30 mouse cellular contexts compared by ENCODE assay signal in the genomic region with DNA sequence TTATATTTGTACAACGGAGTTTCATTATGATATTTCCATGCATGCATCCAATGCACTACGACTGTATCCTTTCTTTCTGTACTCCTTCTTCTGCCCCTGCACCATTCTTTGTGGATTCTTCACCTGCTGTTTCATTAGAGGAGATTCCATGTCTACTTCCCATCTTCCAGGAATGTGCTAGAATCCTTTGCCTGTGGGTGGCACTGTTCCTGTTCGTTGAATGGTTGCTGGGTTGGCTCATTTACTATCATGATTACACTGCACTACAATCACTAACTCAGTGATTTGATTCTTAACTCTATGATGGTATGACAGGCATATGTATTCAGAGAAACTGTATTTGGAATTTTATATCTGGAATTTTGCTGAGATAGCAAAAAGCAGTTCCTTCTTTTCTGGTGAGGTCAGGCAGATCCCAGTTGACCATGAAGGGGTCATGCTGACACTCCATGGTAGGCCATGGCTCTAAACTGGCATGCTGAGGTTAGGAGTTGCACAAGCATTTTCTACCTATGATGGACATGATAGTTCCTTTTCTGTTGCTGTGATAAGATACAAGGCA. TPM values are rescaled to one million over a fixed set of nuclear protein-coding genes. Genes with fewer than 3 reads are reported as not detected.
A peak's percentile ranks its signal among the peaks of the same experiment; 100 is the strongest.
DNase-seq lines count a peak whose midpoint lies in the region; ATAC-seq and TF ChIP-seq lines count a peak whose summit lies in the region.
"Had no signal": no experiment of that assay in that cellular context is flagged by ENCODE, and none has a peak within 500 bp of the region (broad histone marks: within the 10 kb centered on the region; RNA-seq: fewer than 3 reads in every experiment).

No protein-coding gene starts in this region.

- no peak overlapping the region for H3K9ac ChIP-seq in heart, embryonic 15.5 days
- 0 out of 2 replicates have a peak overlapping the region, but pooled peaks have one; percentile 52 for H3K9ac ChIP-seq in ES-Bruce4 (ENCODE audit: low read depth, poor library complexity, severe bottlenecking)
- no peak overlapping the region for H3K9ac ChIP-seq in stomach, postnatal 0 days (ENCODE audit: low read length)
- H3K9ac ChIP-seq: embryonic facial prominence, embryonic 12.5 days; hindbrain, embryonic 12.5 days; kidney, embryonic 15.5 days; limb, embryonic 12.5 days; liver, embryonic 15.5 days; lung, embryonic 15.5 days; neural tube, embryonic 13.5 days had no signal

- TF ChIP-seq EP300 in ES-Bruce4 (IDR thresholded peaks at IDR 0.05; ENCODE audit: insufficient read depth, low read depth, low read length): no peak
- no peak for TF ChIP-seq EP300 in stomach, postnatal 0 days (optimal IDR thresholded peaks at IDR 0.05)

- DNase-seq in heart, postnatal 4 days: no peak
- DNase-seq in layer of hippocampus, adult 2 months (ENCODE audit: low spot score in 2 of 2): no peak
- no peak for DNase-seq in layer of hippocampus, postnatal 25 days (ENCODE audit: extremely low spot score in 1 of 2, low spot score in 1 of 2)
- no peak for DNase-seq in stomach, postnatal 0 days (ENCODE audit: low spot score)
- no peak for DNase-seq in gastrocnemius, adult 2 months
- DNase-seq: adrenal gland, postnatal 10 days; cerebellum, adult 11 months; cerebellum, postnatal 36 days; embryo, embryonic 11 days; gastrocnemius, postnatal 10 days; heart, postnatal 10 days; kidney, adult 18-20 months; kidney, postnatal 4 days; lung, postnatal 36 days; thymus, postnatal 4 days had no signal

- H3K4me1 ChIP-seq in heart, embryonic 15.5 days (replicated peaks): peaks cover 38% of the 10 kb centered on the region
- H3K4me1 ChIP-seq in ES-Bruce4 (ENCODE audit: control insufficient read depth, insufficient read depth, low read length): peaks cover 5% of the 10 kb centered on the region
- no peaks in the 10 kb centered on the region for H3K4me1 ChIP-seq in stomach, postnatal 0 days (replicated peaks; ENCODE audit: control insufficient read depth, insufficient read depth)

- intact Hi-C loops in gastrocnemius, adult 2 months (cut with DNase I): loop anchor here (10.0 kb wide), 1 partner anchor 203 kb away; no protein-coding TSS in a partner anchor

- peak overlapping the region; percentile 90 for H3K27ac ChIP-seq in heart, embryonic 15.5 days
- no peak overlapping the region for H3K27ac ChIP-seq in layer of hippocampus, adult 2 months
- peak overlapping the region; percentile 94 for H3K27ac ChIP-seq in ES-Bruce4 (ENCODE audit: insufficient read depth, low read length)
- no peak overlapping the region for H3K27ac ChIP-seq in stomach, postnatal 0 days (replicated peaks)
- H3K27ac ChIP-seq in gastrocnemius, adult 2 months: no peak overlapping the region
- H3K27ac ChIP-seq: kidney, embryonic 15.5 days; liver, embryonic 15.5 days; lung, embryonic 15.5 days had no signal

- H3K4me2 ChIP-seq in heart, embryonic 15.5 days: no peak overlapping the region
- H3K4me2 ChIP-seq in stomach, postnatal 0 days (replicated peaks; ENCODE audit: low read depth): no peak overlapping the region
- H3K4me2 ChIP-seq: embryonic facial prominence, embryonic 12.5 days; hindbrain, embryonic 12.5 days; kidney, embryonic 15.5 days; limb, embryonic 12.5 days; liver, embryonic 15.5 days; lung, embryonic 15.5 days; midbrain, embryonic 11.5 days; neural tube, embryonic 13.5 days had no signal

- 89% methylated on average over 3 of the region's 3 CpGs for WGBS in heart, embryonic 15.5 days
- 84% methylated on average over 3 of the region's 3 CpGs for WGBS in stomach, postnatal 0 days

- H3K4me3 ChIP-seq in heart, embryonic 15.5 days: no peak overlapping the region
- H3K4me3 ChIP-seq in layer of hippocampus, adult 2 months: no peak overlapping the region
- no peak overlapping the region for H3K4me3 ChIP-seq in ES-Bruce4 (ENCODE audit: low read depth, low read length)
- no peak overlapping the region for H3K4me3 ChIP-seq in stomach, postnatal 0 days (ENCODE audit: low read depth, low read length)
- H3K4me3 ChIP-seq in gastrocnemius, adult 2 months: no peak overlapping the region
- H3K4me3 ChIP-seq: embryonic facial prominence, embryonic 12.5 days; heart, embryonic 10.5 days; hindbrain, embryonic 12.5 days; kidney, embryonic 15.5 days; limb, embryonic 12.5 days; liver, embryonic 15.5 days; lung, embryonic 15.5 days; neural tube, embryonic 13.5 days had no signal

- H3K27me3 ChIP-seq in heart, embryonic 15.5 days: no peaks in the 10 kb centered on the region
- H3K27me3 ChIP-seq in ES-Bruce4 (ENCODE audit: control insufficient read depth, insufficient read depth, low read length, poor library complexity, severe bottlenecking): no peaks in the 10 kb centered on the region
- H3K27me3 ChIP-seq in stomach, postnatal 0 days (ENCODE audit: control insufficient read depth, insufficient read depth, low read length): no peaks in the 10 kb centered on the region
- H3K27me3 ChIP-seq: embryonic facial prominence, embryonic 12.5 days; hindbrain, embryonic 12.5 days; kidney, embryonic 15.5 days; limb, embryonic 12.5 days; liver, embryonic 15.5 days; lung, embryonic 15.5 days; neural tube, embryonic 13.5 days; Patski had no signal

- no peaks in the 10 kb centered on the region for H3K9me3 ChIP-seq in heart, embryonic 15.5 days (replicated peaks)
- H3K9me3 ChIP-seq in ES-Bruce4 (replicated peaks; ENCODE audit: control insufficient read depth, insufficient read depth, low read length, poor library complexity, severe bottlenecking): no peaks in the 10 kb centered on the region
- no peaks in the 10 kb centered on the region for H3K9me3 ChIP-seq in stomach, postnatal 0 days (ENCODE audit: control insufficient read depth, low read length)
- H3K9me3 ChIP-seq: embryonic facial prominence, embryonic 12.5 days; G1E; heart, embryonic 10.5 days; hindbrain, embryonic 12.5 days; kidney, embryonic 15.5 days; limb, embryonic 12.5 days; liver, embryonic 15.5 days; lung, embryonic 15.5 days; neural tube, embryonic 13.5 days had no signal

- peak; percentile 48 for TF ChIP-seq CTCF in layer of hippocampus, adult 2 months (conservative IDR thresholded peaks at IDR 0.05)
- no peak for TF ChIP-seq CTCF in ES-Bruce4 (IDR thresholded peaks at IDR 0.05; ENCODE audit: low read depth, low read length)
- TF ChIP-seq CTCF in stomach, postnatal 0 days (IDR thresholded peaks at IDR 0.05; ENCODE audit: low read depth): peak; percentile 19
- TF ChIP-seq CTCF in gastrocnemius, adult 2 months (IDR thresholded peaks at IDR 0.05): no peak

- ATAC-seq in heart, embryonic 15.5 days (replicated peaks; ENCODE audit: insufficient number of reproducible peaks, insufficient read depth, low FRiP score, low read depth): no peak
- no peak for ATAC-seq in stomach, postnatal 0 days (ENCODE audit: low FRiP score, low TSS enrichment)
- ATAC-seq: CD4-positive, CD25-positive, alpha-beta regulatory T cell, adult 4 months; Patski had no signal

- no peaks in the 10 kb centered on the region for H3K36me3 ChIP-seq in heart, embryonic 15.5 days
- no peaks in the 10 kb centered on the region for H3K36me3 ChIP-seq in ES-Bruce4 (ENCODE audit: control insufficient read depth, insufficient read depth, low read length, poor library complexity, severe bottlenecking)
- H3K36me3 ChIP-seq in stomach, postnatal 0 days (ENCODE audit: control insufficient read depth, insufficient read depth, low read length): no peaks in the 10 kb centered on the region
- H3K36me3 ChIP-seq: embryonic facial prominence, embryonic 12.5 days; G1E; heart, embryonic 10.5 days; hindbrain, embryonic 12.5 days; kidney, embryonic 15.5 days; limb, embryonic 12.5 days; liver, embryonic 15.5 days; lung, embryonic 15.5 days; neural tube, embryonic 13.5 days had no signal

- no peak for TF ChIP-seq POLR2A in ES-Bruce4 (IDR thresholded peaks at IDR 0.05; ENCODE audit: insufficient read depth, low read length)

RNA-seq across cellular contexts. Expression of a gene that starts 5.1 kb away (rescaled TPM):
- polyA plus RNA-seq in heart, embryonic 15.5 days (2015; fragmentation: Nextera tagmentation; extraction: Ambion mirVana): 65.3 and 76.5 TPM in 2 replicates
- total RNA-seq in heart, postnatal 4 days (2021): 10 to 100 TPM; 41.1 to 41.3 TPM
- total RNA-seq in layer of hippocampus, adult 2 months (2021): 10 to 100 TPM; 23.7 to 23.9 TPM
- 10 to 100 TPM; 26.2 to 26.7 TPM for total RNA-seq in layer of hippocampus, postnatal 25 days (2021)
- 29.2 and 39.1 TPM in 2 replicates for polyA plus RNA-seq in ES-Bruce4 (2011; ENCODE audit: insufficient read depth, insufficient read length, low read depth, missing spikeins)
- polyA plus RNA-seq in stomach, postnatal 0 days (2015; fragmentation: Nextera tagmentation; extraction: Ambion mirVana): 60.9 and 71.1 TPM in 2 replicates
- total RNA-seq in gastrocnemius, adult 2 months (2021): 10 to 100 TPM; 13.6 to 14.4 TPM

RNA-seq across cellular contexts. Expression of a gene that starts 27.4 kb away (rescaled TPM):
- polyA plus RNA-seq in heart, embryonic 15.5 days (2015; fragmentation: Nextera tagmentation; extraction: Ambion mirVana): 36.0 and 42.3 TPM in 2 replicates
- 100 to 1,000 TPM; 100 to 106 TPM for total RNA-seq in heart, postnatal 4 days (2021)
- 100 to 1,000 TPM; 227 to 233 TPM for total RNA-seq in layer of hippocampus, adult 2 months (2021)
- 100 to 1,000 TPM; 319 to 347 TPM for total RNA-seq in layer of hippocampus, postnatal 25 days (2021)
- polyA plus RNA-seq in ES-Bruce4 (2011; ENCODE audit: insufficient read depth, insufficient read length, low read depth, missing spikeins): 229 and 267 TPM in 2 replicates
- polyA plus RNA-seq in stomach, postnatal 0 days (2015; fragmentation: Nextera tagmentation; extraction: Ambion mirVana): 13.4 and 14.6 TPM in 2 replicates
- total RNA-seq in gastrocnemius, adult 2 months (2021): 1 to 10 TPM; 1.5 to 3.2 TPM
- total RNA-seq: liver, adult 2 months had no signal

Comparison
In these comparisons a context has a peak if more than half of its experiments do, and no peak if none do; other contexts are left out.
1. H3K27ac ChIP-seq: peak in heart, embryonic 15.5 days (single experiment) and ES-Bruce4 (single experiment); none in layer of hippocampus, adult 2 months (single experiment), stomach, postnatal 0 days (single experiment) and gastrocnemius, adult 2 months (single experiment).
2. CTCF ChIP-seq: peak in layer of hippocampus, adult 2 months (single experiment) and stomach, postnatal 0 days (single experiment); none in ES-Bruce4 (single experiment) and gastrocnemius, adult 2 months (single experiment).
3. RNA of a gene that starts 27.4 kb away (total RNA-seq): 319 to 347 TPM in layer of hippocampus, postnatal 25 days, 227 to 233 TPM in layer of hippocampus, adult 2 months and 100 to 106 TPM in heart, postnatal 4 days; 1.5 to 3.2 TPM in gastrocnemius, adult 2 months; every median in the first group is over 10 times any median in the second.